Mouse (Mus musculus): Measurements from ENCODE around the gene Trim54.

Trim54 gene

DNA sequence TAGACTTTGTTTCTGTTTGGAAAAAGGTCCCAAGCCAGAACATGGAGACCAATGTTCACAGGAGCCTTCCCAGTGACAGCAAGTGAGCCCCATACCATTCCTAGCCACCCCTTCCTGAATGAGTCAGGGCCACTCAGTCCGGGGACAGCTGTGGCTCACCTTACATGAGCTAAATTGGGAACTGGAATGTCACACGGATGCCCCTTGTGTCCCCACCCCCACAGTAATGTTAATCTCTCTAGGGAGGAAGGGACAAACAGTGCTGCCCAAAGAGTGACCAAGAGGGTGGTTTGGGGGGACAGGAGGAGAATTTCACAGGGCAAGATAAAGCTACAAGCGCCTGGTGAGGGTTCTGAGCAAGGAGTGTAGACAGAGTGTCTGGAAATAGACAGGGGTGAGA, at the start of gene Trim54:
TSS of gene Trim54 (plus strand) at position 359 of the 400 bp plus-strand sequence.
- DNase-seq (ENCODE audit: low read depth, low spot score): no peak

DNA sequence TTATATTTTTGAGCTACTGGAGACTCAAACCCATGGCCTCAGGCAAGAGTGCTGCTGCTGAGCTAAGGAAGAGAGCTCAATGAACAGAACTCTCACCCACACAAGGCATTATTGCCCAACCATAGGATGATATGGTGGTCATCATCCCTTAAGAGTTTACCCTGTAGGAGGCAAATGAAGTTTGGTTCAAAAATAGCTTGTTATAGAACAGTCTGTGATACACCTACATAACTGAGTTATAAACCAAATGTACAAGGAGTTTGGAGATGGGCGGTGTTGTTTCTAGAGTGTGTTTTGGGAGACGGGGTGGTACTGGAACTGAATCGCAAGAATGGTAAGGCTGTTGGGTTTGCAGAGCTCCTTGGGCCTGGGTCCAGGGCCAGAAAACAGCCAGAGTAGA, 46.7 kb upstream of the Trim54 start:
- DNase-seq (ENCODE audit: low read depth, low spot score): no peak

- DNase-seq (ENCODE audit: low read depth, low spot score): no peak
Observed at GRCm38 (mm10) chr5:31071059-31071458, 45.5 kb upstream of the Trim54 start.

- no peak for DNase-seq (ENCODE audit: low read depth, low spot score)
Observed at GRCm38 (mm10) chr5:31071821-31072220, 44.7 kb upstream of the Trim54 start.

GRCm38 (mm10) chr5:31073176-31073575, 43.3 kb upstream of the Trim54 start:
- no peak for DNase-seq (ENCODE audit: low read depth, low spot score)

GRCm38 (mm10) chr5:31076346-31076745, 40.2 kb upstream of the Trim54 start:
- DNase-seq (ENCODE audit: low read depth, low spot score): no peak

DNA sequence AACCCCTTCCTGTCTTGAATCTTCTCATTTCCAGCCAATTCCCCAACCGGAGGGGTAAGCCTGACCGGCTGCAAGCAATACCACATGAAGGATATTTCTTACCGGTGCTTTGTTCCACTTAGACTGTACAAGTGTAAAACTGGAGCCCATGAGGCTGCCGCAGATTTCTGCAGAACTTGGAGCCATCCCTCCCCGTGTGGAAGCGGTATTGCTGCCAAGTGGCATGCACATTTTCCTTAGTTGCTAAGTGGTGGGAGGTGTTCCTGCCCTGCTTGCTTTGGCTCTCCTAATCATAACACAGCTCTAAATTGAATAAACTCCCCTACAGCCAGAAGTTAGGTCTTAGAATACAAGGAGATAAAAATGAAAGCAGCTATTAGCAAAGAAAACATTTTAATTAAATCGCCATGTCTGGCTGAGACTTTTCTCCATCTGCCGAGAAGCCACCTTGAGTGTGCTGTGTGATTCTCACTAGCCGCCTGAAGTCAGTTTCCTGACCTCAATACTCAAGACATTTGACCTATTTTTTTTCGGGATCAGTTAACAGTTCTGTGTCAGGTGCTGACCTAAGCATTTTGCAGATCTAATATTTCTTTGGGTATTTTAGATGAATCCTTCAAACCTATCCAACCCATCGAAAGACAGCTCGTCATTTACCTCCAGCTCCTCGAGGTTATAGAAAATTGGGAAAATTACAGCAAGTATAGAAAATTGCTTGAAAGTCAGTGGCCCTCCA, 36.3 kb upstream of the Trim54 start:
- DNase-seq (ENCODE audit: low read depth, low spot score): no peak

DNA sequence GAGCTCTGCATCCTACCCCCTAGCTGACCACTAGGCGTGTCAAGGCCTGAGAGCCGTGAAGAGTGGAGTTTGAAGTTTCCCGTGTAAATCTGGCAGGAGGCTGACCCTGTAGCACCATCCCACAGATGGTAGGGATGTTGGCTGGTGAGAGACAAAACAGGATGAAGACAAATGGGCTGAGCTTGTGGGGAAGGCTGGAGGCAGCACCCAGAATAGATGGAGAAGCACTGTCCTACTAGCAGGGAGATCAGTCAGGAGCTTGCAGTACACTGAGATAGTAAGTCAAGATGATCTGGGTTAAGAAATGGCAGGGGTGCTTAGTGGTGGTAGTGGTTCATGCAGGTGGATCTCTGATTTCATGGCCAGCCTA, 35.7 kb upstream of the Trim54 start:
- DNase-seq (ENCODE audit: low read depth, low spot score): no peak

- no peak for DNase-seq (ENCODE audit: low read depth, low spot score)
Observed at GRCm38 (mm10) chr5:31081386-31081785, 35.1 kb upstream of the Trim54 start.

- no peak for DNase-seq (ENCODE audit: low read depth, low spot score)
Observed at GRCm38 (mm10) chr5:31082355-31082754, 34.2 kb upstream of the Trim54 start.

DNA sequence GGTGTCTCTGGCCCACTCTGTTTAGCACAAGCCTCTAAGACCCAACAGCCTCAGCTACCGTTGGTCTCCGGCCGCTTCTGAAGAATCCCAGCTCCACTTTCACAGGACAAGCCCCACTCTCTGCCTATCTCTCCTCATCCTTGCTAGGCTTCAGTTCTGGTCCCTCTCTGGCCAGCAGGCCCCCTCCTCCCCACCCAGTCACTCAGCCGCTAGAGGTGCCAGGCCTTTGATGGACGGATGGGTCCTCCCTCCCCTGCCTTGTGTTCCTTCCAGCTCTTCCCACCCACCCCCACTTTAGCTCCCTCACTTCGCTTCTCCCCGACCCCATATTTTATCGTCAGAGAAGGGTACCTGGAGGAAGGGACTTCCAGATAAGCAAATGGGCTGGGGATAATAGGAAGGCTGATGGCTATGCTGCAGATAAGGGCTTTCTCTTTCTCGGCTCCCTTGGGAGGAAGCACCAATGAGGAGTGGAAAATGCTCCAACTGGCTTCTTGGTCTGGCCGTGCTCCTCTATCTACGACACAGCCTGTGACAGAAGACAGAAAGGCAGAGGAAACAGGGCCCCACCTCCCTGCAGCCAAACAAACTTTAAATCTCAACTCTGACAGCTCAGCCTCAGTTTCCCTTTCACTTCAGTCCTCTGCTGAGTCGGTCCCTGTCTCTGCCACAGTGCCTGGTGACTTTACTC, 33.4 kb upstream of the Trim54 start:
- no peak for DNase-seq (ENCODE audit: low read depth, low spot score)

GRCm38 (mm10) chr5:31083949-31084348, 32.6 kb upstream of the Trim54 start:
- DNase-seq (ENCODE audit: low read depth, low spot score): no peak

DNA sequence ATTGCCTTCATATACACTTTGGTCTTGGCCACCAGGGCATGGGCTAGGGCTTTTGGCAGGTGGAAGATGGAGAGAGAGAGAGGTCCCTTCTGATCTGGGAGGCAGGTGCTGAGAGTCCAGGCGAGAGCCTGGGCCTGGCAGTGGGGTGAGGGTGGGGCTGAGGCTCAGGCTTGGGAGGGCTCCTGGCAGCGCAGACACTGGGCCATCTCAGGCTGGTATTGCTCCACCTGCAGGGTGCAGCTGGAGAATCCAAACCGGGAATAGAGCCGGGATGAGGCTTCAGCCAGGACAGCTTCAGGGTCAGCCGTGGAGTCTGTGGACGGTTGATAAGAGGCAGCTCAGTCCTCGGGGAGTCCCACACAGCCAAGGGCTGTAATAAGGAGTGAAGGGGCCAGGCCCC, 29.9 kb upstream of the Trim54 start:
- no peak for DNase-seq (ENCODE audit: low read depth, low spot score)

DNA sequence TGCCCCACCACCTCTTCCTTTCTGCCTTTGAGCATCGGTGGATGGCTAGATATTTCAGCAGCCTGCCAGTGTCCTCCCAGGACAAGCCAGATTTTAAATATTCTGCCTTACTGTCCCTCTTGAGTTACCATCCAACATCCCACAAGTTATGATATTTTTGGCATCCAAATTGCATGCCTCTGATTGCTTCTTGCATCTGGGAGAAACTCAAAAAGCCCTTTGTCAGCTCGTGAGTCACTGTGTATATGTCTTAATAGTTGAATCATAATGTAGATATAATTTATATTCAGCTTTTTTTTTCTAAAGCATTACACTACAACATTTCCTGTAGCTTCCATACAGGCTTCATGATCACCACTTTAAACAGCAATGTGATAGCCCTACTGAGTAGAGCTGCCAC, 29.4 kb upstream of the Trim54 start:
- DNase-seq (ENCODE audit: low read depth, low spot score): no peak

- DNase-seq (ENCODE audit: low read depth, low spot score): no peak
Observed at GRCm38 (mm10) chr5:31092231-31092975, 24.1 kb upstream of the Trim54 start.

DNA sequence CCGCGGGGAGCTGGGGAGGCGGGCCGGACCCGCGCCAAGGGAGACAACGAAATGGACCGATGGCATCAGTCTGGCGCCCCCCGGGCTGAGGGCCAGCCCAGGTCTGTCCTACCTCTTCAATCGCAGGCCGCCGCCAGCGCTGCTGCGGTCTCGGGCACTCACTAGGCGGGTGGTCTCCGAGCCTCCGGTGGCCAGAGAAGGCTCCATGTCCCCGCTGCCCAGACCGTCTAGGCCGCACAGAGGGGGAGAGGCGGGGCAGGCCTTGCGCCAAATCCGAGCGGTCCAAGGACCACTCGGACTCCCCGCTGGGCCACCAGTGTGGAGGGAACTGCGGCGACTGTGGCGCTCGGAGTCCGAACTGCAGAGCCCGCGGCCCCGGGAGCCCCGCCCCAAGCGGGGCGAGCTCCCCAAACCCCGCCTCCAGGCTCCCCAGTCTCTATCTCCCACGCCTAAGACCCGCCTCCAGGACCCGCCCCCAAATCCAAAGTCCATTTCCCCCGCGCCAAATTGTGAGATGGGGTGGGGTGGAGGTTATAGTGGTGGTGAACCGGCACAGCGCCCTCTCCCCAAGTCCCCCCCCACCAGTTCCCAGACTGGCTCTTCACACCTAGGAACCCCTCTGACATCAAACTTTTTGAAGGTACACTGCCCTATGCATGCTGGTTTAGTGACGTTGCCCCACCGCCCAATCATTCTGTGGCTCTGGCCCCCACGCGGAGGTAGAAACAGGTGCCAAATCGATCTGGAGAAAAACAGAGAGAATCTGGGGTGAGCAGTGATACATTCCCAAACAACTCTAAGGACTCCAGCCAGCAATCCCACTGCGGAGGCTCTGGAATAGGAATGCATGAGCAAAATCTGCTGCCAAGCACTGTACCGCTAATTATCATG, 23.1 kb upstream of the Trim54 start:
- DNase-seq (ENCODE audit: low read depth, low spot score): no peak

DNA sequence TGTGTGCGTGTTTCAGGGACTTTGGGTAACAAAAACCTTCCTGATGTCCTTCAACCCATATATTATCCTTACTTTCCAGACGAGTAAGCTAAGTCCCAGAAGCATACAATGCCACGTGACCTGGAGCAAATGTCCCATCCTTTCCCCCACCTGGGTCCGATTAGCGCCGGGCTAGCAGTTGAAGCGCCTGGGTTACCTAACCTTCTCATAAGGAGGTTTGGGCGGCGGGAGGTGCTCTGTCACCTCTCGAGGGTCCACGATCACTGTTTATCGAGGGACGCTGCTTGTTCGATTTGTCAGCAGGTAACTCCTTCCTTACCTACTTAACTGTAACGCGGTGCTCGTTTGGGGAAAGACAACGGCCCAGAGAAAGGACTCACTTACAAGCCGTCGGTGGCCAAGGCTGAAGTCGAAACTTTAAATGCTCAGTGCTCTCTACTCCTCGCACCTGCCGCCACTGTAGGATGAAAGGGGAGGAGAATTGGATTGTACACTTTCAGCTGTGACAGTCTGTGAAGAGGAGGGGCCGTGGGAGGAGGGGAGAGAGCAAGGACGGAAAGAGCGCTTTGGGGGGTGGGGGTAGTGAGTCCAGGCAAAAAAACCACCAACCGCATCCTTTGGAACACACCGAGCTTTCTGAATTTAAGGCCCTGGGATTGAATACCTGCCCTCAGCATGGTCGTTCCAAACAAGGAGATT, 22.3 kb upstream of the Trim54 start:
- DNase-seq (ENCODE audit: low read depth, low spot score): no peak

- DNase-seq (ENCODE audit: low read depth, low spot score): no peak
Observed at GRCm38 (mm10) chr5:31094799-31095691, 21.5 kb upstream of the Trim54 start.

DNA sequence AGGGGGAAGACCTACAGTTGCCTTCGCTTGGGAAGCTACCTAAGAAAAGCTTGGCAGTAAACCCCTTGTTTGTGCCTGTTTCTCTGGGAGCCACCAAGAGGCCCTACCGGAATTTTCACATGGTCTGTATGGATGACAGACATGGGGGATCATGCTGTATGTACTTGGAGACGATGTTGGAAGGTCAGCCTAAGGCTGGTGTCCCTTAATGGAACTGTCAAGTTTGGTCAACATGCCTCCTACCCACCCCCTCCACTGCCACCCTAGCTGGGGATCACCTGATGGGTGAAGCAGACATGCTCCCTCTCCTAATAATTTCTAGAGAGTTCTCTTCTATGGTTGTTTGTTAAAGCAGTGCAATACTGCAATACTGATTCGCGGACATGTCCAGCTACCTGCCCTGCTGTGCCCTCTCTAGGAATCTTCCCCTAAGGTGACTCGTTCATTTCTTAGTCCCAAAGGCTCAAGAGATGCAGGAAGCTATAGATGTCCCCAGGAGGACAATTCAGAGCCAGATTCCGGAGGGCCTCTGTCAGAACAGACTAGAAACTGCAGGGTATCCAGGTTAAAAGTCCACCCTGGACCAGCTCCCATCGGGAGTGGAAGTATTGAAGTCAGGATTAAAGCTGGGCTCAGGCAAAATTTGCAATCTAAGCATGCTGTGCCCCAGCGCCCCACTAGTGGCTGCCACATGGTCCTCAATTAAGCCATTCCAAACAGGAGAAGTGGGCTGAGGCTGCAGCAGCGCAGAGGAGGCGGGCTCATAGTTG, 20.6 kb upstream of the Trim54 start:
- DNase-seq (ENCODE audit: low read depth, low spot score): no peak

Measured in retina, adult 2 months (tissue).